Mouse (Mus musculus): Measurements from ENCODE around the gene Selenbp2.
"Not testable (repeated sequence)": the region's sequence is repeated elsewhere in the genome, so short reads cannot be mapped to it uniquely, and the experiment has no call there.

DNA sequence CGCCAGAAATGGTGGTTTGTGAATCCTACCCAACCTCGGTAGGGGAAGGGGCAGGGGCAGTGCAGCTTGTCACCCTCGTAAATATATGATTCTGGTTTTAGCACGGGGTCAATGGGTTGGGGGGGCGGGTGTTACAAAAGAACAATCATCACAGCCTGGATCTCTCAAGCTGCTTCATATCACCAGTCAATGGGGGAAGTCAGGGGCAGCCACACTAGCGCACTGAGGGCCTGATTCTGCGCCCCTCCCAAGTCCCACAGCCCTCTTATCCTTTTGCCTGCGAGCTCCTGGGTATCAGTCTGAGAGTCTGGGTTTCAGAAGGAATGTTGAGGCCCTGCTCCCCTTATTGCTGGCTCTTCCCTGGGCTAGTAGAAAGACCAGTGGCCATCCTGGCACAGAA, 518 bp downstream of the Selenbp2 start:
- TF ChIP-seq CTCF (IDR thresholded peaks at IDR 0.05; ENCODE audit: low read depth); EP300 (optimal IDR thresholded peaks at IDR 0.05): not testable (repeated sequence)

Measured in stomach, postnatal 0 days (tissue).